Mouse (Mus musculus): ENCODE results near the gene Bmp6.

Bmp6 gene

DNA sequence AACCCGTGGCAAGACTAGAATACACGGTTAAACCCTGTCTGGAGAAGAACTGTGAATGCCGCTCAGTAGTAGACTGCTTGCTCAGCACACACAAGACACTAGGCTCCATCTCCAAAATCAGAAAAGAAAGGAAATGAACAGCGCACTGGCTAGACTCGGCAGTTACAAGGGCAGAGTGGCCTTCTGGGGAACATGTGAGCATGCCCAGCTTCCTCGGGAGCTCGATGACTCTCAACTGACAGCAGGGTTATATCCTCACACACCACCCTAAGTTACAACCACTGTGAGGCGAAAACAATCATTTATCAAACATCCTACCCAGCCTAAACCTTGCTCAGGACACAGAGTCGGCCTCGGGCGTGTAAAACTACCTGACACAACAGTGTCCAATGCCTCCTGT, 175.4 kb downstream of the Bmp6 start:
- no peak for DNase-seq

- DNase-seq = no peak
Measured at GRCm38 (mm10) chr13:38522056-38522654, 177.2 kb downstream of the Bmp6 start.

- no peak for DNase-seq
Measured at GRCm38 (mm10) chr13:38523231-38523630, 178.3 kb downstream of the Bmp6 start.

DNA sequence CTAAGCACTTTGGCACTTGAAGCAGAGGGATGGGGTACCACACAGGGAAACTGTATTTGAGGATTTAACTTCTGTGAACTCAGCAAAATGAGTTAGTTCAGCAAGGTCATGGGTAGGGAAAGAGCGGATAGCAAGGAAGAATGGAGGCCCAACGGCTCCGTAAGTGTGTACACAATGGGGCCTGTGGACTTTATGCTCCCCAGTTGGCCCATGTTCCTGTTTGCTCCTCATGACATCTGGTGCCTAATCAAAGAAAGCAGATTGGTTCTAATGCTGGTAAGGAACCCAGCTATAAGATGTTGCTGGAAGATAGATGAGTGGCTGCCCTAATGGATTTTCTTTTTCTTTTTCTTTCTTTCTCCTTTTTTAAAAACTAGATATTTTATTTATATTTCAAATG, 180.4 kb downstream of the Bmp6 start:
- no peak for DNase-seq

DNA sequence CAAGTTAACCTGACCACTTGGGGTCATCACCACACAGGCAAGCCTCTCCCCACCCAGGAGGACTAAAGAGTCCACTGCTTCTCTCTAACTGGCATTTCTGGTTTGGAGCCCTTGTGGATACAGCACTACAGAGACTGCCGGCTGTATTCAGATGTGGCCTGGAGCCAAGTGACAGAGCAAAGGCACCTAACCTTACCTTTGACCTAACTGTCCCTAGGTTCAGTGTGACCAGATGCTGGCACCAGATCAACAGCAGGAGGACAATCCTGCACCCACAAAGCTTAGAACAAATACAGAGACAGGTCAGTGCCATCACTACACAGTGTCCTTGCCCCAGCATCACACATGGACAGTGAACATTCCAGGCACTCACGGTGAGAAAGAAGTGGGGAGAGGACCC, 181.2 kb downstream of the Bmp6 start:
- peak; percentile 42 for DNase-seq

DNA sequence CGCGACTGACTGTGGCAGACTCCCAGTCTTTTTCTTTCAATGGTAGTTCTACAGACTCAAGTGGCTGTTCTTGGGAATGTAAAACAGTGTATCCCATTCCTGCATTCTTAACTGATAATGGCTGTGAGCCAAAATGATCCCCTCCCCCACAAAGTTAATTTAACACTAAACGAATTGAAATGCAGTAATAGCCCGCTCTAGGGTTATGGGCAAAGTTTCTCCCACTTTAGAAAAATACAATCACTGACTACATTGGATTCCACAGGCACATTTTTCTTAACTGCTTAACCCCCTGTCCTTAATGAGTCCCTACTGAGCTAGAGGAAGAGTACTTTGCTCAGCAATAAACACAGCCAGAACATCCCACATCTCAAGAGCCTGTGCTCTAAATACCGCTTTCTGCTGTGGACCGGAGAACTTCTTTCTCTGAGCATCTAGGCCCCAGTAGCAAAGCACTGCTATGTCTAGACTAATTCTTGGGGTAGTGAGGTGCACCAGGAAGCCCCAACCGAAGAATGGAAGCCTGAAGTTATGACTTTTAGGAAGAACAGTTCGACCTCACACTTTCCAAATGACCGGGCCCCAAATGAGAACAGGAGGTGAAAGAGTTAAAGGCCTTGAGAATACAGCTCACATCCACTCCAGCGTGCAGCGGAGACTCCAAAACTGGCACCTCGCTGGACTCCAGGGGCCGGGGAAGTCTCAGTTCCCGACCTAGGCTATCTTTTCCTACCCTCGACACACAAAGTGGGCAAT, 182.3 kb downstream of the Bmp6 start:
- DNase-seq = peak; percentile 72

- DNase-seq = peak; percentile 94
Measured at GRCm38 (mm10) chr13:38527797-38528650, 183.1 kb downstream of the Bmp6 start.

GRCm38 (mm10) chr13:38528687-38529294, 183.9 kb downstream of the Bmp6 start, which contains the start of gene Txndc5:
Gene Txndc5 (minus strand): TSS chr13:38528824.
- DNase-seq = no peak

- DNase-seq = no peak
Measured at GRCm38 (mm10) chr13:38529576-38529975, 184.7 kb downstream of the Bmp6 start.

- DNase-seq = no peak
Measured at GRCm38 (mm10) chr13:38531498-38531897, 186.6 kb downstream of the Bmp6 start.

DNA sequence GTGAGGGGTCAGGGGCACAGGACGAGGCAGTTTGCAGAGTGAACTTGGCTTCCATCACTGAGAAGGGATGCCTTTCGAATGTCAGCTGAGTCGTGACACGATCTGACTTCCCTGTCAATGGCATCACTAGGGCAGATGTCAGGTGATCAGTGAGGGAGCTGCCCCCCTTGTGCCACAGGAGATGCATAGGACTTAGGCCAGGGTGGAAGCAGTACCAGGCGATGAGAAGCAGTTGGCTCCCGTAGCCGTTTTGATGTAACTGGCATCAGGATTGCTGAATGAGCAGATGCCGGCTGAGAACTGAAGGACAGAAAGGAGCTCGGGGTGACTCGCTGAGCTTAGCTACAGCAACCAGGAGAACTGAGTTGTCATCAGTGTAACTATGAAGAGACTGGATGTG, 188.6 kb downstream of the Bmp6 start:
- DNase-seq = no peak

DNA sequence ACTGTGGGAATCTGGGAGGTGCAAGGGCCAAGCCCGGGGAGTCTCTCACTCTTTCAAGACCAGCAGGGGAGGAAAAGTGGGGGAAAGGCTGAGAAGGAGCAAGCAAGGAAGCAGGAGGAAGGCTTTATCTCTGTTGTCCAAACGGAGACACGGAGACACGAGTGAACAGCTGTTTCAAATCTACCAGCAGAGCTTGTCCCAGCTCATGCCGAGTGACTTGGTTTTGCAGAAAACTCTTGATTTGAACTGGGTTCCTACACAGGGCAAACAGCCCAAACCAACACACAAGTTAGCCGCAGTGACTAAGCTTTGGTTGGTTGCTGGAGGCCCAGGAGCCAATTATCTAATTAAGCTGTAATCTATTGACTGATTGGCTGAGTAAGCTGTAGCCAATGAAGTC, 189.1 kb downstream of the Bmp6 start:
- no peak for DNase-seq

DNA sequence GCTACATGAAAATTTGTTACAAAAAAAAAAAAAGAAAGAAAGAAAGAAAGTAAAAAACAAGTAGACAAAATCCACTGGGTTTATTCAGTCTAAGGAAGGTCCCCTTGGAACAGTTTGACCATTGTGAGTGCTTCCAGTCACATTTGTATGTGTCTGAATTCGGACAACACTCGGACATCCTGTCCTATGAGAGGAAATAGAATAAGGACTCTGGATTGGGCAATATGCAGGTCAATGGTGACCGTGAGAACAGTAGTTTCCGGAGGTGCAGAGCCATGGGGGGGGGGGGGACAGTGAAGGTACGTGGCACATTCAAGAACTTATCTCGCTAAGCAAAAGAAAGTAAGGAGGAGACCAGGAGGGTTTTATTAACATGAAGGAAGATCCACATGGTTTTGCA, 189.8 kb downstream of the Bmp6 start:
- DNase-seq = no peak

DNA sequence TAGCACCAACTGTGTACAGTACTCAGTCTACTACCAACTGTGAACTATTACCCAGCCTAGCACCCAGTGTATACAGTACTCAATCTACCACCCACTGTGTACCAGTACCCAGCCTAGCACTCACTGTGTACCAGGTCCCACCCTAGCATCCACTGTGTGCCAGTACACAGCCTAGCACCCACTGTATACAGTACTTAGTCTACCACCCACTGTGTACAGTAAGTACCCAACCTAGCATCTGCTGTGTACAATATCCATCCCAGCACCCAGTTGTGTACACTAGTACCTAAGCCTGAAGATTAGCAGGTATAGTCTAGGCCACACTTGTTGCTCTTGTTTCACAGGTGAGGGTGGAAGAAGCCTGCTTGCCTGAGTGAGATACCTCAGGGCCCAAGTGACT, 192.6 kb downstream of the Bmp6 start:
- no peak for DNase-seq

DNA sequence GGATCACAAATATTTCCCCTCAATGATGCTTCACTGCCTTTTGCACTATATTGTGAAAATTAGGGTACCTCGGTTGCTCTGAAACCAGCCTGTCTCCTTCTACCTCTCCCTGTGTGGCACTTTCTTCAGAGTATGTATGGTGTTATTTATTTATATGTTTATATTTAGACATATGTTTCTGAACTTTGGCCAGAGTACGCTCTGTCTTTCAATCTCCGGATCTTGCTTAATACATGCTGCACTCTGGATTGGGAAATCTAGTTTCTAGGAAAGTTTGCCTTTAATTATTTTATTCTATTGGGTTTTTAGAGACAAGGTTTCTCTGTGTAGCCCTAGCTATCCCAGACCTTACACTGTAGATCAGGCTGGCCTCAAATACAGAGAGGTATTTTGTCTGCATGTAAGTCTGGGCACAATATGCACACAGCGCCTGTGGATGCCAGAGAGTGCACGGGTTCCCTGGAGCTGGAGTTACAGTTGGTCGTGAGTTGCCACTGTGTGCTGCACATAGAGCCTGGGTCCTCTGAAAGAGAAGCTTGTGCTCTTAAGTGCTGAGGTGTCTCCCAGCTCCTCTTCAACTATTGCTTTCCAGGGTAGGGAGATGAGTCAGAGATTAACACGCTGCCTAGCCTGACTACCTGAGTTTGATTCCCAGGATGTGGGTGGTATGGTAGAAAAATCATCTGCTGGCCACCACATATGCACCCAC, 194.4 kb downstream of the Bmp6 start:
- no peak for DNase-seq

GRCm38 (mm10) chr13:38543455-38544125, 198.7 kb downstream of the Bmp6 start:
- DNase-seq = no peak

DNA sequence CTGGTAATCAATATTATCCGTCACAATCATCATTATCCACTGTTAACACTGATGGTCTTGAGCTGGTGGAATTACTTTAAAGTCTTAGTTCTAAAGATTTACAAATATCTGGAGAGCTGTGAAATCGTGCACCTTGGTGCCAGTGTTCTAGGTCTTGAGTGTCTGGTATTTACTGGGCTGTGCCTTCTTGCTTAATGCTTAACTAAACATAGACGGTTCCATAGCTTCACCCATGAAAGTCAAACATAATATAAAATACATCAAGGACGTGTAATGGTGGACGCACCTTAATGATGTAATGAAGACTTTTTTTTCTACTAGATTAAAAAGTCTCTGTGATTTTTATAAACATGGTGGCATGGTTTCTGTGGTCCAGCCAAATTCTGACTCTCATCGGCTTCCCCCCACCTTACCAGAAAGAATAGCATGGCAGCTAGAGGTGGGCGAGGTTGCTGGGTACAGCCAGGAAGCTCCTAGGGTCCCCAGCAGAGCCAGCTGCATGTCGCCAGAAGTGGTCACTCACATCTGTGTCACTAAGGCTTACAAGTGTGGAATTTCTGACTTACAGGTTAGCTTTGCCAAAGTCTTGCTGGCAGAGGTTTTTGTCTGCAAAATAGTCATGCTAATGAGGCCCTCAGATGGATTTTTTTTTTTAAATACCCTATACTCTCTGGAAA, 200.0 kb downstream of the Bmp6 start:
- DNase-seq = no peak

DNA sequence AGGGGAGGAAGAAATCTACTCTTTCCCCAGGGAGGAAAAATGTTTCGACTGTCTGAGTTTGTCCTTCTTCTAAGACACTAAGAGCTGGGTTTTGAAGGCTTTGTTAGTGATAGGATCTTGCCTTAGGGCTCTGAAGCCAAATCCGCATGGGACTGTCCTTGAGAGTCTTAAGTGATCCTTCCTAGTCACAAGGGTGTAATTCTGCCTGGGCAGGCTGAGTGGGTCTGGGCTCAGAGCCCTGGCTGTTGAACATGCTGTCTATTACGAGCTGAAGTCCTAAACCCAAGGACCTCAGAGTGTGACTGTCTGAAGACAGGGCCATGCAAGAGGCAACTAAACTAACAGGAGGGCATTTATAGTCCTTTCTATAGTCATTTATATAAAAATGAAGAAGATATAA, 200.6 kb downstream of the Bmp6 start:
- DNase-seq = no peak

DNA sequence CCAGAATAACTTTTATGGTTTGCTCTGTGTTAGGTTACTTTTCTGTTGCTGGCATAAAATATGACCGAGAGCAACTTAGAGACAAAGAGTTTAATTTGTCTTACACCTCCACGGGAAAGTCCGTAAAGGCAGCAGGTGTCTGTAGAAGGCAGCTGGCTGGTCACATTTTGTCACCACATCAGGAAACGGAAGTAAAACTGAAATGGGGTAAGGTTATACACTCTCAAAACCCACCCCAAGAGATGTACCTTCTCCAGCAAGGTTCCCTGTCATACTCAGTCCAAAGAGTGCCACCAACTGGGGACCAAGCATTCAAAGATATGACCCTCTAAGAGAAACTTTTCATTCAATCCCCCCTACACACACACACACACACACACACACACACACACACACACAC, 201.8 kb downstream of the Bmp6 start:
- no peak for DNase-seq

DNA sequence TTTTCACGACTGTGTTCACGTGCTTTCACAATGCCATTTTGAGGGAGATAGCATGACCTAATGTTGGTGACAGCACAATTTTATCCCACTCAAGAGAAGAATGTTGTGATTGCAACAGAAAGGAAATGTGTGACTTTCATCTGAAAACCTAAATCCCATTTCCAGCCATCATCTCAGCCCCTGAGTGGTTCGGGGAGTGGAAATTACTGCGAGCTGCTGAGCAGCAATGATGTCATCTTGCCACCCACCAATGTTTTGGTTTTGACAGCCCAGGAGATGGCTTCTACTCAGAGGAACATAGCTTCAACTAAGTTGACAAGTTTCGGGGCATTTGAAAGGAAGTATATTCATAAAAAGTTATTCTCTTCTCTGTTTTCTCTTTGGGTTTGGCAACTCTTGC, 202.8 kb downstream of the Bmp6 start:
- no peak for DNase-seq

DNA sequence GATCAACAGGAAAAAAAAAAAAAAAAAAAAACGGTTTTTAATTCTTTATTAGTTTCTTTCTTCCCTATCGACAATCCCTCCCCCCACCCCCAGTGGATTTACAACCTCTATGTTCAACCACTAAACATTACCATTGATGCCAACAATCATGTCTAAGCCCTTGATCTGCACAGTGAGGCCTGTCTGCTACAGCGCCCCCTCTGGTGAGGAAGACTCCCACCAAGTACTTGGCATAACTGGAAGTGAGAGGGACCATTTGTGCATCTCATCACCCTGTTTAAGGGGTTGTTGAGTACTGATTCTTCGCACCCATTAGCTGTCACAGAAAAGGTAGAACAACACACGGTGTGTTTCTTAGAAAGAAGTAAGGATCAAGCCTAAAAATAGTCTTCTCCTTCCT, 203.8 kb downstream of the Bmp6 start:
- no peak for DNase-seq

All from kidney, postnatal 10 days (tissue).